Mouse (Mus musculus): ENCODE measurements at regions not wholly inside any gene's neighbourhood (a gene's known extent, or its start where the extent isn't known, plus 50 kb on each side); places are given as distances from the start of the nearest gene placed in this dataset.

DNA sequence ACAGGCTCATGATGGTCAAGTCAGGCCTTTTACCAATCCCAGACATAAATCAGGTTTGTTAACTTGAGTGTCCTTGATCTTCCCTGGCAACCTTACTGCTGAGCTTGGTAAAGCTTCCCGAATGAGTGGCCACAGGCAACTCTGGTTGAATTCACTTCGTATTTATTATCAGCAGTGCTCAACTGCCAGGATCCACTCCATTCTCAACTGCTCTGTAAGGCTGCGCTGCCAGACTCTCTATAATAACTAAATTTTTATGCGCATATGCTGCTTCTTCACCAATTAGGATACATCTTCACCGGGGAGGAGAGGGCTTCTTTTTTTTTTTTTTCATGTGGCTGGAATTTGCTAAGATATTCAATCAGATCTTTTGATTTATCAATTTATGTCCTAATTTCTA, 2359.8 kb downstream of the Poteg start:
- no peak overlapping the region for H3K4me3 ChIP-seq (ENCODE audit: low read depth, low read length)
- 72% methylated on average over 5 of the region's 5 CpGs for WGBS
- no peak overlapping the region for H3K4me2 ChIP-seq (ENCODE audit: low read depth, low read length)
- no peak overlapping the region for H3K9ac ChIP-seq (replicated peaks; ENCODE audit: low read depth, low read length)
- no peaks in the 10 kb centered on the region for H3K36me3 ChIP-seq (replicated peaks; ENCODE audit: control insufficient read depth, insufficient read depth, low read length)
- H3K4me1 ChIP-seq (ENCODE audit: control insufficient read depth, insufficient read depth) = no peaks in the 10 kb centered on the region
- ATAC-seq (ENCODE audit: insufficient read depth, low read depth) (no peak), DNase-seq (ENCODE audit: low spot score) (no peak)
- H3K27ac ChIP-seq (ENCODE audit: low read depth) = no peak overlapping the region
- H3K9me3 ChIP-seq (replicated peaks; ENCODE audit: control insufficient read depth, low read length) = no peaks in the 10 kb centered on the region
- H3K27me3 ChIP-seq (ENCODE audit: control insufficient read depth, insufficient read depth, low read length) = no peaks in the 10 kb centered on the region
- TF ChIP-seq CTCF (IDR thresholded peaks at IDR 0.05; ENCODE audit: low read depth) (no peak), EP300 (IDR thresholded peaks at IDR 0.05; ENCODE audit: low read depth) (no peak)

DNA sequence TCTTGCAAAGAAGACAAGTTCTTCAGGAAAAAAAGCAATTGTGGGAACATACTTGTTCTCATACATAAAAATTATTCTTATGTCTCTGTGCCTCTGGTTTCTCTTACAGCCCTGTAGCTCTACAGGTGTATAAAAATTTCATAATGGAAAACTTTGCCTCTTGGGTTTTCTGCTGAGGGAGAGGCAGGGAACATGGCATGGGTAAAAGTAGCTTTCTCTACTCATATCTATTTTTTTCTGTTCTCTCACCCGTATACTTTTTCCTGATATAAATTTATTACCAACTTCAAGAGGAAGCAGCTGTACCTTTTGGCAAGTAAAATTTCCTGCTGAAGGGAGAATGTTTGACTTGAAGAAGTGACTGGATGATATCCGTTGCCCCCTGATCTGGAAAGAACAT, 2388.6 kb downstream of the Poteg start:
- no peaks in the 10 kb centered on the region for H3K27me3 ChIP-seq (ENCODE audit: control insufficient read depth, insufficient read depth, low read length)
- TF ChIP-seq EP300 (IDR thresholded peaks at IDR 0.05; ENCODE audit: low read depth) (no peak), CTCF (IDR thresholded peaks at IDR 0.05; ENCODE audit: low read depth) (no peak)
- ATAC-seq (ENCODE audit: insufficient read depth, low read depth) (no peak), DNase-seq (ENCODE audit: low spot score) (peak; percentile 7)
- no peak overlapping the region for H3K4me3 ChIP-seq (ENCODE audit: low read depth, low read length)
- 56% methylated on average over 2 of the region's 2 CpGs for WGBS
- no peak overlapping the region for H3K27ac ChIP-seq (ENCODE audit: low read depth)
- H3K4me1 ChIP-seq (ENCODE audit: control insufficient read depth, insufficient read depth) = no peaks in the 10 kb centered on the region
- no peaks in the 10 kb centered on the region for H3K36me3 ChIP-seq (replicated peaks; ENCODE audit: control insufficient read depth, insufficient read depth, low read length)
- no peak overlapping the region for H3K4me2 ChIP-seq (ENCODE audit: low read depth, low read length)
- no peaks in the 10 kb centered on the region for H3K9me3 ChIP-seq (replicated peaks; ENCODE audit: control insufficient read depth, low read length)
- H3K9ac ChIP-seq (replicated peaks; ENCODE audit: low read depth, low read length) = no peak overlapping the region

Measured in heart, postnatal 0 days (tissue).